Mouse (Mus musculus) spleen, adult 2 months (tissue): ENCODE results near the gene Rcn3.

Source experiments
- CTCF ChIP-seq: fragments of 200-500 bp; IDR thresholded peaks from 2 replicates; pipeline ENCODE4 v1.5.1; 2011; ENCODE audit warnings: mild to moderate bottlenecking, inconsistent platforms; ENCODE audit not compliant: insufficient read depth, insufficient read length, insufficient replicate concordance; ENCODE audit errors: extremely low read depth
- POLR2A ChIP-seq: fragments of 200-500 bp; IDR thresholded peaks from 2 replicates; pipeline ENCODE4 v1.6.1; 2011; ENCODE audit warnings: low read depth, low read length, inconsistent platforms

DNA sequence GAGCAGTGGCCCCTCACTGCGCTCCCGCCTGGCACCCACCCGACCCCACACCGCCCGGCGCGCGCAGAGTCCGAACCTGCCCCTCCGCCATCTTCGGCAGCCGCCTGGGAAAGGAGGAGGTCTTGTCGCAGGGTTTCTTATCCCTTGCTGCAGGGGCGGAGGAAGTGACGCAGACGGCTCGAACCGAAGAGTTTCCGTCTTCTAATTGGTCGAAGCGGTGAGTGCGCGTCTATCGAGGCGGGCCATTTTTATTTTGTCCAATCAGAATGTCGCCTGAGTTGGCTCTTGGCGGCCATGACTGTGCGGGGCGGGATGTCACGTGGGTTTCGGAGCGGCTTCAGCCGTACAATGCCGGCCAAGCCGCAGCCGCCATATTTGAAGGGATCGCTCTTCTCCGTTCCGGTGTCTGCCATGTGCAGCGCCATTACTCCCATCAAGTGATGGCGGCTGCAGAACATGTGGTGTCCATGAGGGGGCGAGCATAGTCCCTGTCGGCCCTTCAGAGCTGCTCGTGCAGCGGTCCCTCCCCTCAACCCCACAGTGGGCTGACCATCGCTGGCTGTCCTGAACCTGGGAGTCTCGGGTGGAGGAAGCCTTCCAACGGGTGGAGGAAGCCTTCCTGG, 36.7 kb upstream of the Rcn3 start, which contains the start of gene Rpl13a:
- TF ChIP-seq CTCF, result peak; percentile 79; the same call in 1 of the 2 replicates
- TF ChIP-seq POLR2A, result peak; percentile 97
